Mouse (Mus musculus) forebrain, postnatal 0 days (tissue): ENCODE measurements around the gene Lrrc2. TPM values are rescaled to one million over a fixed set of nuclear protein-coding genes. Genes with fewer than 3 reads are reported as not detected.

ENCODE experiments used
- ATAC-seq: fragments of 200-750 bp; cut with Nextera tagmentation; 2 replicates; pipeline ENCODE4 v1.8.0; 2017; ENCODE audit warnings: mild to moderate bottlenecking, moderate library complexity
- DNase-seq: peaks from one replicate; pipeline ENCODE4 v3.0.0-alpha.2; 2015
- H3K27ac ChIP-seq: fragments of 300-500 bp; sonication (generic); 2 replicates; pipeline ENCODE4 v1.5.1; 2014; ENCODE audit warnings: low read depth, mild to moderate bottlenecking, antibody characterized with exemption, low read length, moderate library complexity, mixed read lengths
- H3K27me3 ChIP-seq: fragments of 300-500 bp; sonication (generic); 2 replicates; pipeline ENCODE4 v1.6.1; 2014; ENCODE audit warnings: mild to moderate bottlenecking, low read length, mixed read lengths; ENCODE audit not compliant: insufficient read depth
- H3K36me3 ChIP-seq: fragments of 300-500 bp; sonication (generic); 2 replicates; pipeline ENCODE4 v1.6.1; 2014; ENCODE audit warnings: mild to moderate bottlenecking, moderate library complexity; ENCODE audit not compliant: insufficient read depth
- H3K4me1 ChIP-seq: fragments of 300-500 bp; sonication (generic); 2 replicates; pipeline ENCODE4 v1.6.1; 2014; ENCODE audit warnings: antibody characterized with exemption; ENCODE audit not compliant: insufficient read depth
- H3K4me2 ChIP-seq: fragments of 300-500 bp; sonication (generic); 2 replicates; pipeline ENCODE4 v1.6.1; 2014; ENCODE audit warnings: low read depth, mild to moderate bottlenecking, moderate library complexity
- H3K4me3 ChIP-seq: fragments of 300-500 bp; sonication (generic); 2 replicates; pipeline ENCODE4 v1.5.1; 2014; ENCODE audit warnings: low read depth, low read length, mixed read lengths
- H3K9ac ChIP-seq: fragments of 300-500 bp; sonication (generic); 2 replicates; pipeline ENCODE4 v1.6.1; 2014; ENCODE audit warnings: mild to moderate bottlenecking
- H3K9me3 ChIP-seq: fragments of 300-500 bp; sonication (generic); 2 replicates; pipeline ENCODE4 v1.6.1; 2016; ENCODE audit warnings: low read length
- CTCF ChIP-seq: sonication (generic); IDR thresholded peaks from 2 replicates; pipeline ENCODE4 v1.5.1; 2016; ENCODE audit warnings: antibody characterized with exemption, control low read depth, low read depth
- WGBS: fragments of 180-500 bp; shearing (Covaris S2); extraction: QIAGEN DNeasy Blood & Tissue Kit; methylation state at CpG from one replicate; pipeline ENCODE4 v1.1.7; 2014; 5-methylcytosine and 5-hydroxymethylcytosine counted together
- microRNA-seq, 2 experiments: library from miRNA; unstranded; fragments of <30 nt; microRNA quantifications; one replicate each; pipeline ENCODE4; 2016
- polyA plus RNA-seq: library from polyadenylated mRNA; unstranded; fragments of >200 nt; fragmentation: Nextera tagmentation; extraction: Ambion mirVana; gene quantifications from 2 replicates; pipeline ENCODE4 v1.2.1, GENCODE M21; 2015
- total RNA-seq: library from RNA; depleted of rRNA; stranded (reverse); fragments of >200 nt; gene quantifications from 2 replicates; pipeline ENCODE4 v1.2.3, GENCODE M21; 2014; rRNA removed

Lrrc2 gene
- total and polyA plus RNA-seq, 2 experiments from 2014 or later, result 0.14 to 0.96 TPM

GRCm38 (mm10) chr9:111009763-111010162 lies 58.4 kb downstream of the Lrrc2 start:
- TF ChIP-seq CTCF, result no peak
- 56% methylated on average over 3 of the region's 3 CpGs for WGBS
- Histone ChIP-seq H3K4me3 (no peak overlapping the region), H3K4me1 (no peaks in the 10 kb centered on the region), H3K9ac (no peak overlapping the region), H3K27me3 (no peaks in the 10 kb centered on the region), H3K4me2 (no peak overlapping the region), H3K9me3 (no peaks in the 10 kb centered on the region), H3K36me3 (no peaks in the 10 kb centered on the region), H3K27ac (no peak overlapping the region)
- ATAC-seq (no peak), DNase-seq (no peak)

GRCm38 (mm10) chr9:111011550-111011949 lies 60.2 kb downstream of the Lrrc2 start:
- no peaks in the 10 kb centered on the region for H3K36me3 ChIP-seq
- H3K4me1 ChIP-seq, result no peaks in the 10 kb centered on the region
- 88% methylated on average over 9 of the region's 9 CpGs for WGBS
- no peak overlapping the region for H3K27ac ChIP-seq
- no peak for ATAC-seq
- no peak for TF ChIP-seq CTCF
- H3K4me2 ChIP-seq, result no peak overlapping the region
- no peak overlapping the region for H3K4me3 ChIP-seq
- DNase-seq, result no peak
- H3K9ac ChIP-seq, result no peak overlapping the region
- no peaks in the 10 kb centered on the region for H3K27me3 ChIP-seq
- H3K9me3 ChIP-seq, result no peaks in the 10 kb centered on the region

DNA sequence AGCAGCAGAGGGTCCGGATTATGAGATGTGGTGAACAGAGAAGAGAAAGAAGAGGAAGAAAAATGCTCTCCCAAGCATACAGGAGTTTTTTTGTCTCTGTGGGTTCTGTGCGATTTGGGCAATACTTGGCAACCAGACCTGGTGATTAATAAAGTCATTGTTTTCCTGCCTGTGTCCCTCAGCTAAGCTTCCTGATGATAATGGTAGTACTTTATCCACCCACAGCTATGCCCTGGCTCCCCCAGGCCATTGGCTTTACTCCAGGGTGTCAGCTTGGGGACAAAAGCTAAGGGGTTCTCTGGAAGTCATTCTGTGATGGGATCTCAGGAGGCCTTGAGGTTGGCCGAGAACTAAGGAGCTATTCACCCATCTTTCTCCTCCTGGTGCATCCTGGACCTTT lies 60.7 kb downstream of the Lrrc2 start:
- Histone ChIP-seq H3K4me1 (no peaks in the 10 kb centered on the region), H3K4me2 (no peak overlapping the region), H3K4me3 (no peak overlapping the region), H3K27ac (no peak overlapping the region), H3K9me3 (no peaks in the 10 kb centered on the region), H3K9ac (no peak overlapping the region), H3K36me3 (no peaks in the 10 kb centered on the region), H3K27me3 (no peaks in the 10 kb centered on the region)
- TF ChIP-seq CTCF, result no peak
- no peak for DNase-seq
- 62% methylated on average over 3 of the region's 3 CpGs for WGBS
- no peak for ATAC-seq

DNA sequence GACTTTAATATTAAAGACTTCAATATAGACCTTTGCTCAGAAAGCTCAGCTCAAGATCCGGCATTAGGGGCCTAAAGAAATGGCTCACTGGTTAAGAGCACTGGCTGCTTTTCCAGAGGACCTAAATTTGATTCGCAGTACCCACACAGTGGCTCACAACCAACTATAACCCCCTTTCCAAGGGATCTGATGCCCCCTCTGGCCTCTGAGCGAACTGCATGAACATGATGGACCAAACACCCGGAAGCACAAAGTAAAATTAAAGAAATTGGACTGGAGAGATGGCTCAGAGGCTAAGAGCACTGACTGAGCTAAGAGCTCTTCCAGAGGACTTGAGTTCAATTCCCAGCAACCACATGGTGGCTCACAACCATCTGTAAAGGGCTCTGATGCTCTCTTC lies 64.3 kb downstream of the Lrrc2 start:
- H3K4me1 ChIP-seq, result no peaks in the 10 kb centered on the region
- no peak overlapping the region for H3K27ac ChIP-seq
- no peak for DNase-seq
- 0 out of 2 replicates have a peak, but pooled peaks have one; percentile 6 for TF ChIP-seq CTCF
- no peaks in the 10 kb centered on the region for H3K9me3 ChIP-seq
- H3K27me3 ChIP-seq, result no peaks in the 10 kb centered on the region
- no peak overlapping the region for H3K9ac ChIP-seq
- no peak overlapping the region for H3K4me3 ChIP-seq
- no peak overlapping the region for H3K4me2 ChIP-seq
- 80% methylated on average over 4 of the region's 4 CpGs for WGBS
- ATAC-seq, result no peak
- no peaks in the 10 kb centered on the region for H3K36me3 ChIP-seq

DNA sequence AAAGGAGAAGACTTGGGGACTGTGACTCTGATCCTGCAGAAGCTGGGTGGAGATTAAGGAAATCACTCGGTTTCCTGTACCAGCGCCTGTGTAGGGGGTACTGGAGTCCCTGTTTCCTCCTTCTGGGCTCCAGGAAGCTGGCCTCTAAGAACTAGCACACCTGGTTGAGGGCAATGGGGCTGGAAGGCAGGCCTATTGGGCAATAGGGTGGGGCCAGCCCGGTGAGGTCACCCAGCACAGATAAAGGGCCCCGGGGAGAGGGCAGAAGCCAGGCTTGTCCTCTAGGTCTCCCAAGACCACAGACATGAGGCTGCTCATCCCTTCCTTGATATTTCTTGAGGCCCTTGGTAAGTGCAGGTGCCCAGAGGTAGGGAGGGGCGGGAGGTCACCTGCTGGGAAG lies 67.7 kb downstream of the Lrrc2 start, which contains the start of gene Ltf:
Ltf (plus strand) TSS at position 250 of the 400 bp plus-strand sequence.
- 90% methylated on average over 5 of the region's 5 CpGs for WGBS
- Histone ChIP-seq H3K27ac (no peak within 1 kb of the TSS), H3K9me3 (no peaks in the 10 kb centered on the region), H3K4me1 (no peaks in the 10 kb centered on the region), H3K4me3 (no peak within 1 kb of the TSS), H3K36me3 (no peaks in the 10 kb centered on the region), H3K27me3 (no peaks in the 10 kb centered on the region), H3K9ac (no peak within 1 kb of the TSS), H3K4me2 (no peak within 1 kb of the TSS)
- no peak for ATAC-seq
- TF ChIP-seq CTCF, result no peak
- no peak for DNase-seq

DNA sequence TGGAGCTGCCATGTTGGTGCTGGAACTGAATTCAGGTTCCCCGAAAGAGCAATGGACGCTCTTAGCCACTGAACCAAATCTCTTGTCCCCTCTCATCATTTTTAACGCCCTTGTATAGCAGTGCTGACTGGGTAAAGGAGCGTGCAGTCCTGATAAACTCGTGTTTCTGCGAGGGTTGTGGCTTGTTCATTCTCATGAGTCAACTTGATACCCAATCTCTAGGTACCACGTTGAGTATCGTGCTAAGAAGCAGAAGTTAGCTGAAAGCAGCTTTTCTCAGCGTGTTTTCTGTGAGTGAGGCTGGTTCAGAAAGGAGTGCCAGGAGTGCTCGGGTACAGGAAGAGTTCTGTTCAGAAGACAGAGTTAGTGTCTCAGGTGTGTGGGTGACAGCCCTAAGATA lies 75.4 kb downstream of the Lrrc2 start:
- no peaks in the 10 kb centered on the region for H3K9me3 ChIP-seq
- 90% methylated on average over 10 of the region's 10 CpGs for WGBS
- no peak for TF ChIP-seq CTCF
- H3K9ac ChIP-seq, result no peak overlapping the region
- H3K4me3 ChIP-seq, result no peak overlapping the region
- H3K36me3 ChIP-seq, result no peaks in the 10 kb centered on the region
- ATAC-seq (no peak), DNase-seq (no peak)
- H3K4me1 ChIP-seq, result no peaks in the 10 kb centered on the region
- no peak overlapping the region for H3K4me2 ChIP-seq
- H3K27me3 ChIP-seq, result no peaks in the 10 kb centered on the region
- no peak overlapping the region for H3K27ac ChIP-seq

Small RNAs within 50 kb of the gene (microRNA-seq; reads per million reads assigned to microRNA genes)
- gene Gm24269, result 0 reads per million in 2 experiments

Other genes with a start within 250 kb of the Lrrc2 start
- 0.69 and 0.76 TPM in 2 replicates for gene Myl3, start 209.7 kb upstream of the Lrrc2 start, total RNA-seq
- 0.99 and 1.1 TPM in 2 replicates for gene Myl3, start 209.7 kb upstream of the Lrrc2 start, polyA plus RNA-seq
- 11.4 and 14.2 TPM in 2 replicates for gene Pth1r, start 204.4 kb upstream of the Lrrc2 start, total RNA-seq
- 7.8 and 8.7 TPM in 2 replicates for gene Pth1r, start 204.4 kb upstream of the Lrrc2 start, polyA plus RNA-seq
- not detected in 2 replicates for gene Prss42, start 153.4 kb upstream of the Lrrc2 start, total RNA-seq
- gene Prss42, start 153.4 kb upstream of the Lrrc2 start, polyA plus RNA-seq, result not detected in 2 replicates
- not detected in 2 replicates for gene Prss44, start 137.6 kb upstream of the Lrrc2 start, total RNA-seq
- not detected in 2 replicates for gene Prss44, start 137.6 kb upstream of the Lrrc2 start, polyA plus RNA-seq
- gene Prss43, start 124.9 kb upstream of the Lrrc2 start, total RNA-seq, result not detected in 2 replicates
- gene Prss43, start 124.9 kb upstream of the Lrrc2 start, polyA plus RNA-seq, result 0.10 TPM in 1 of 2 replicates, not detected in the other
- gene Prss45, start 117.0 kb upstream of the Lrrc2 start, total RNA-seq, result 0.38 and 0.71 TPM in 2 replicates
- 0.26 TPM in 1 of 2 replicates, not detected in the other for gene Prss45, start 117.0 kb upstream of the Lrrc2 start, polyA plus RNA-seq
- not detected in 2 replicates for gene Prss46, start 107.0 kb upstream of the Lrrc2 start, total RNA-seq
- gene Prss46, start 107.0 kb upstream of the Lrrc2 start, polyA plus RNA-seq, result 0.12 TPM in 1 of 2 replicates, not detected in the other
- gene Prss50, start 93.6 kb upstream of the Lrrc2 start, total RNA-seq, result 0.24 TPM in 1 of 2 replicates, not detected in the other
- gene Prss50, start 93.6 kb upstream of the Lrrc2 start, polyA plus RNA-seq, result 0.54 and 0.63 TPM in 2 replicates
- 3.8 and 4.6 TPM in 2 replicates for gene Als2cl, start 71.7 kb upstream of the Lrrc2 start, total RNA-seq
- 0.49 and 1.6 TPM in 2 replicates for gene Als2cl, start 71.7 kb upstream of the Lrrc2 start, polyA plus RNA-seq
- gene Tmie, start 71.4 kb upstream of the Lrrc2 start, total RNA-seq, result 2.5 and 5.3 TPM in 2 replicates
- 2.3 and 4.0 TPM in 2 replicates for gene Tmie, start 71.4 kb upstream of the Lrrc2 start, polyA plus RNA-seq
- 0.54 TPM in 1 of 2 replicates, not detected in the other for gene Fam240a, start 34.7 kb upstream of the Lrrc2 start, total RNA-seq
- gene Fam240a, start 34.7 kb upstream of the Lrrc2 start, polyA plus RNA-seq, result 0.58 TPM in 1 of 2 replicates, not detected in the other
- not detected in 2 replicates for gene Tdgf1, start 5.4 kb upstream of the Lrrc2 start, total RNA-seq
- gene Tdgf1, start 5.4 kb upstream of the Lrrc2 start, polyA plus RNA-seq, result 0.09 and 0.12 TPM in 2 replicates
- not detected in 2 replicates for gene Rtp3, start 39.0 kb downstream of the Lrrc2 start, total RNA-seq
- gene Rtp3, start 39.0 kb downstream of the Lrrc2 start, polyA plus RNA-seq, result not detected in 2 replicates
- 5.3 TPM in 1 of 2 replicates, not detected in the other for gene Ltf, start 67.7 kb downstream of the Lrrc2 start, total RNA-seq
- gene Ltf, start 67.7 kb downstream of the Lrrc2 start, polyA plus RNA-seq, result 0.71 and 0.74 TPM in 2 replicates
- 0.19 and 0.77 TPM in 2 replicates for gene Ccrl2, start 106.0 kb downstream of the Lrrc2 start, total RNA-seq
- 0.99 and 1.3 TPM in 2 replicates for gene Ccrl2, start 106.0 kb downstream of the Lrrc2 start, polyA plus RNA-seq
- 29.2 and 41.7 TPM in 2 replicates for gene Lrrfip2, start 166.0 kb downstream of the Lrrc2 start, total RNA-seq
- 36.0 and 38.9 TPM in 2 replicates for gene Lrrfip2, start 166.0 kb downstream of the Lrrc2 start, polyA plus RNA-seq